Mouse (Mus musculus): Measurements from ENCODE around the gene Foxn3.

Gene Foxn3

GRCm38 (mm10) chr12:99418476-99419395 lies 144.6 kb downstream of the Foxn3 start:
- no peak for DNase-seq (ENCODE audit: low read depth, low spot score)

DNA sequence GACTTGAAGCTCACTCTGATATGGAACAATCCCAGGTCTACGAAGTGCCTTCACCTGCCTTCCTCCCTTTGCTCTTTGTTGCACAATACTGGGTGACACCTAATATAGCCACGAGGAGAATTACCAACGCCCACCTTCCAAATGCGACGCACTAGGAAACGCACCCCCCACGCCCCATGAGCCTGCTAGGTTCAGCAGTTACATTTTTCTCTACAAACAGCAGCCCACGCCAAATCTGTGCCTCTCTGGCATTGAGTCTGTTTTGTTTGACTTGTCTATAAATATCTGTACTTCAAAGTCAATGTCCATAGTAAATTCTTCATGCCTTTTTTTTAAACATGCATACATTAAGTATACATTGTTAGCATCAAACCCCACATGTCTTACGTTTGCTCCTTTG lies 145.5 kb downstream of the Foxn3 start:
- no peak for DNase-seq (ENCODE audit: low read depth, low spot score)

- no peak for DNase-seq (ENCODE audit: low read depth, low spot score)
These were observed 147.8 kb downstream of the Foxn3 start for GRCm38 (mm10) chr12:99415538-99415937.

GRCm38 (mm10) chr12:99412496-99412895 lies 150.9 kb downstream of the Foxn3 start:
- DNase-seq (ENCODE audit: low read depth, low spot score): no peak

DNA sequence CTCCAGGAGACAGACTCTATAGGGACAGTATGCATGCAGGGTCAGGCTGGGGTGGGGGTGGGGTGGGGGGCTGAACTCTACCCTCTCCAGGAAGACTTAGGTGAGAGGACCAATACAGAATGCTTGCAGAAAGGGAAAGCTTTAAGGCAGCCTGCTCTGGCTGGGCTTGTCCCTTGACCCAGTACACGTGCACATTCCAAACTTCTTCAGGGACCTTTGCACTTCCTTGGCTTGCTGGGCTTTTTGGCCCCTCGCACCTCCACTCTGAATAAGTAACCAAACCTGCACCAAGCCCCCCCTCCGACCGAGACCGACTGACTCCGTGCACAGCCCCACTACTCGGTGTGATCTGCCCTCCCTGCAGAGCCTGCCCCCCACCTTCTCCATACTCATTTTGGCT lies 151.3 kb downstream of the Foxn3 start:
- no peak for DNase-seq (ENCODE audit: low read depth, low spot score)

DNA sequence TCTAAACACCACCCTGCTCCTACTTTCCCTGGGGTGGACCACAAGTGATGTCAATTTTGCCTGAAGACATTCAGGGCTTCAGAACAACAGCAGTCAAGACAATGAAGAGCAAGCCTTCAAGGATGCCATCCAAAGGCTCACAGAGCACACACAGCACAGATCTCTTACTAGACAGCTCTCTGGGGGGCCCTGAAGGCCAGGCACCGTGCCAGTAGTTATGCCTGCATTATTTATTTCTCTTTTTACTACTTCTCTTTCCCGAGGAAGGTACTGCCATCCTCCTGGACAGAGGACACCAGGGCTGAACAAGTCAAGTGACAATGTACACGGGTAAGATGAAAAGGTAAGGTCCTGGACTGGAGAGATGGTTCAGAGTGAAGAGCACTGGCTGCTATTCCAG lies 154.7 kb downstream of the Foxn3 start:
- no peak for DNase-seq (ENCODE audit: low read depth, low spot score)

GRCm38 (mm10) chr12:99408089-99408488 lies 155.3 kb downstream of the Foxn3 start:
- DNase-seq (ENCODE audit: low read depth, low spot score): no peak

DNA sequence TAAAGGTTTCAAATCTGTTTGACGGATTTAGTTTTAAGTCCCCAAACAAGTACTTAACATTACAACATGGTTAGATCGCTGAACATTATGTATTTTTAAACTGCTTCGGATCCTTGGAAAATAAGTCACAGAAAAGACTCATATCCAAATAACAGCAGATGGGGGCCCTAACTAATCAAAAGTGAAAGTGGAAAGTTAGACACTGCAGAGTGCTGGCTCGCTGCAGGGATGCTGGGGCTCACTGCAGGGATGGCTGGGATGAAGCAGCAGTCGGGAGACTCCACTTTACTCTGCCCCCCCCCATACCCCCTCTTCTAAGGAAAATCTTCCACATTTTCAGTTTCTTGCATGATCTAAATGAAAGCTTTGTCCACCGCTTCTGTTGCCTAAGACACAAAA lies 156.1 kb downstream of the Foxn3 start:
- DNase-seq (ENCODE audit: low read depth, low spot score): no peak

GRCm38 (mm10) chr12:99406697-99407317 lies 156.6 kb downstream of the Foxn3 start:
- DNase-seq (ENCODE audit: low read depth, low spot score): no peak

- DNase-seq (ENCODE audit: low read depth, low spot score): peak; percentile 59
These were observed 157.1 kb downstream of the Foxn3 start for GRCm38 (mm10) chr12:99406254-99406653.

GRCm38 (mm10) chr12:99405401-99405800 lies 158.0 kb downstream of the Foxn3 start:
- DNase-seq (ENCODE audit: low read depth, low spot score): no peak

GRCm38 (mm10) chr12:99403004-99403403 lies 160.4 kb downstream of the Foxn3 start:
- DNase-seq (ENCODE audit: low read depth, low spot score): no peak

DNA sequence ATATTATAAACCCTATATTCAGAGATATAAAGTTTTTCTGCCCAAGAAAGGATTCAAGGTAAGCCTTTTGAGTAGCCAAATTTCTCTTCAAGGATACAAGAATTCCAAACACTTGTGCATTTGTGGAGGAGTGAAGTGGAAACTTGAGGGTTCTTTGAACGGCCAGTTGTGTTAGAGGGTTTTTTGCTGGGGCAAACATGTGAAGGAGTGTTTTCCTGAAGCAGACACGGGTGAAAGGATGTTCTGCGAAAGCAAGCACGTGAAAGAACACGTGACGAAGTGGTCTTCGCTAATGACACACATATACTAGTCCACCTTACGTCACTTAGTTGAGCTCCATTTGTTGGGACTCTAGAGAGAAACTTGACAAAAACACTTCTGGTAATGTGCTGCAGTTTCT lies 162.5 kb downstream of the Foxn3 start:
- DNase-seq (ENCODE audit: low read depth, low spot score): no peak

GRCm38 (mm10) chr12:99399575-99399974 lies 163.8 kb downstream of the Foxn3 start:
- DNase-seq (ENCODE audit: low read depth, low spot score): no peak

- no peak for DNase-seq (ENCODE audit: low read depth, low spot score)
These were observed 166.9 kb downstream of the Foxn3 start for GRCm38 (mm10) chr12:99396461-99396860.

- no peak for DNase-seq (ENCODE audit: low read depth, low spot score)
These were observed 168.3 kb downstream of the Foxn3 start for GRCm38 (mm10) chr12:99395082-99395481.

- DNase-seq (ENCODE audit: low read depth, low spot score): no peak
These were observed 168.7 kb downstream of the Foxn3 start for GRCm38 (mm10) chr12:99394676-99395075.

- DNase-seq (ENCODE audit: low read depth, low spot score): no peak
These were observed 169.3 kb downstream of the Foxn3 start for GRCm38 (mm10) chr12:99393867-99394630.

GRCm38 (mm10) chr12:99392944-99393866 lies 170.2 kb downstream of the Foxn3 start:
- DNase-seq (ENCODE audit: low read depth, low spot score): peak; percentile 94

GRCm38 (mm10) chr12:99391942-99392880 lies 171.2 kb downstream of the Foxn3 start:
- DNase-seq (ENCODE audit: low read depth, low spot score): peak; percentile 99
